Mouse (Mus musculus) liver, adult 2 months (tissue): ENCODE results near the gene Dlst. TPM values are rescaled to one million over a fixed set of nuclear protein-coding genes. Genes with fewer than 3 reads are reported as not detected.

Source experiments
- DNase-seq: peaks from one replicate; pipeline ENCODE4 v3.0.0-alpha.2; 2011; ENCODE audit warnings: low read depth, low spot score; ENCODE audit errors: extremely low read depth
- H3K27ac ChIP-seq: fragments of 200-500 bp; replicated peaks from 2 replicates; pipeline ENCODE4 v1.5.1; 2012; ENCODE audit warnings: low read depth, mild to moderate bottlenecking, control low read depth, inconsistent platforms, low read length; ENCODE audit not compliant: insufficient read depth
- H3K27me3 ChIP-seq: fragments of 200-500 bp; 2 replicates; pipeline ENCODE4 v1.6.1; 2012; ENCODE audit warnings: mild to moderate bottlenecking, moderate library complexity, low read length, inconsistent platforms; ENCODE audit not compliant: control insufficient read depth, insufficient read depth
- H3K36me3 ChIP-seq: fragments of 200-500 bp; 2 replicates; pipeline ENCODE4 v1.6.1; 2012; ENCODE audit warnings: low read length, inconsistent platforms; ENCODE audit not compliant: control insufficient read depth, insufficient read depth
- H3K4me1 ChIP-seq: fragments of 200-500 bp; 2 replicates; pipeline ENCODE4 v1.6.1; 2011; ENCODE audit warnings: low read length; ENCODE audit not compliant: control insufficient read depth, insufficient read depth
- H3K4me3 ChIP-seq: fragments of 200-500 bp; 2 replicates; pipeline ENCODE4 v1.5.1; 2011; ENCODE audit warnings: low read depth, mild to moderate bottlenecking, control low read depth, low read length, moderate library complexity; ENCODE audit not compliant: insufficient read depth
- H3K79me2 ChIP-seq: fragments of 200-500 bp; 2 replicates; pipeline ENCODE4 v1.6.1; 2012; ENCODE audit warnings: inconsistent platforms, mild to moderate bottlenecking, low read length, moderate library complexity; ENCODE audit not compliant: control insufficient read depth, insufficient read depth
- H3K9ac ChIP-seq: fragments of 200-500 bp; 2 replicates; pipeline ENCODE4 v1.6.1; 2012; ENCODE audit warnings: low read depth, mild to moderate bottlenecking, control low read depth, inconsistent platforms, low read length
- CTCF ChIP-seq: fragments of 200-500 bp; IDR thresholded peaks from 2 replicates; pipeline ENCODE4 v1.5.1; 2011; ENCODE audit warnings: low read depth, low read length, control low read depth
- POLR2A ChIP-seq: fragments of 200-500 bp; IDR thresholded peaks from 2 replicates; pipeline ENCODE4 v1.6.1; 2011; ENCODE audit warnings: low read length, control low read depth; ENCODE audit not compliant: insufficient read depth; ENCODE audit errors: extremely low read depth
- WGBS: fragments of 180-500 bp; shearing (Covaris S2); methylation state at CpG from one replicate; pipeline ENCODE4 v1.1.7; 2018; 5-methylcytosine and 5-hydroxymethylcytosine counted together
- polyA plus RNA-seq: library from polyadenylated mRNA; depleted of rRNA; stranded (reverse); fragments of >200 nt; gene quantifications from 2 replicates; pipeline ENCODE4 v1.2.3, GENCODE M21; 2012
- total RNA-seq: library from RNA; depleted of rRNA; stranded (reverse); fragments of >200 nt; gene quantifications from 2 replicates; pipeline ENCODE4 v1.2.3, GENCODE M21; 2014

Gene Dlst
- total and polyA plus RNA-seq, 2 experiments = 111 to 149 TPM

DNA sequence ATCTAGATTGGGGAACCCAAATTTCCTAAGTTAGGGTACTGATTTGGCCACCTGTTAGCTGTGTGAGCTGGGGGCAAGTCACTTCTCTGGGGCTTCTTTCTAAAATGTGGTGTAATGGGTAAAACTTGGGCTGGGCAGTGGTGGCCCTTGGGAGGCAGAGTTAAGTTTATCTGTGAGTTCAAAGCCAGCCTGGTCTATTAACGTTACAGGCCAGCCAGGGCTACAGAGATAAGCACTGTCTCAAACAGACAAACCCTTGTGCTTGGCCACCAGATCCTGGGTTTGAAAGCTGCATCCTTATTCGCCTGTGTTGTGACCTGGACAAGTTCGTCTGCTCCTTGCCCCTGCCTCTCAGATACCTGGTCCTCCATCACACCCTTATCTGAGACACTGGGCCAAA, 19.4 kb upstream of the Dlst start:
- DNase-seq = no peak
- Histone ChIP-seq H3K27me3 (no peaks in the 10 kb centered on the region), H3K4me1 (no peaks in the 10 kb centered on the region), H3K4me3 (no peak overlapping the region), H3K9ac (no peak overlapping the region), H3K27ac (no peak overlapping the region), H3K36me3 (peaks cover 6% of the 10 kb centered on the region; the same call in 1 of the 2 replicates), H3K79me2 (no peaks in the 10 kb centered on the region)
- 87% methylated on average over 3 of the region's 3 CpGs for WGBS
- TF ChIP-seq POLR2A = no peak
- TF ChIP-seq CTCF = no peak

GRCm38 (mm10) chr12:85092214-85092613, 18.4 kb upstream of the Dlst start:
- peak; percentile 50 for DNase-seq
- peak; percentile 74 for TF ChIP-seq CTCF
- TF ChIP-seq POLR2A = no peak
- no peaks in the 10 kb centered on the region for H3K79me2 ChIP-seq
- H3K4me3 ChIP-seq = no peak overlapping the region
- H3K36me3 ChIP-seq = peaks cover 6% of the 10 kb centered on the region; the same call in 1 of the 2 replicates
- no peak overlapping the region for H3K27ac ChIP-seq
- H3K27me3 ChIP-seq = no peaks in the 10 kb centered on the region
- no peaks in the 10 kb centered on the region for H3K4me1 ChIP-seq
- WGBS = 2% methylated on average over 3 of the region's 3 CpGs
- H3K9ac ChIP-seq = no peak overlapping the region

DNA sequence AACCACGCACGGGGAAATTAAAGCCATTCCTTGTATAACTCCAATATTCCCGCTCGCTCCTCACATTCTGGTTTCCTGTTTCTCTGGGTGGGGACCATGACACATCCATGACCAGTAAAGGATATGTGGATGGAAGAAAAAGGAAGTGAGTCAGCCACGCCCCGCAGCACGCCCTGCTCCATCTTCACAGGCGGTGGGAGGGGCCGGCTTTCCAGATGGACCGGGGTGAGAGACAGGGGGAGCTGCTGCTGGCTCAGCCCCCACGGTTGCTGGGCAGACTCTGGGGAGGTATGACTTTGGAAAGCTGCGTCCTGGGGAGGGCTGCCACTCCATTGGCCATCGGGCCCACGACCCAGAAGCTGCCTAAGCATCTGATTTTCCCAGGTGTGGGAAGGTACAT, 16.6 kb upstream of the Dlst start:
- no peak for DNase-seq
- Histone ChIP-seq H3K79me2 (no peaks in the 10 kb centered on the region), H3K4me3 (no peak overlapping the region), H3K36me3 (no peaks in the 10 kb centered on the region), H3K9ac (no peak overlapping the region), H3K27ac (no peak overlapping the region), H3K27me3 (no peaks in the 10 kb centered on the region), H3K4me1 (no peaks in the 10 kb centered on the region)
- TF ChIP-seq POLR2A = no peak
- no peak for TF ChIP-seq CTCF
- WGBS = 54% methylated on average over 14 of the region's 14 CpGs

DNA sequence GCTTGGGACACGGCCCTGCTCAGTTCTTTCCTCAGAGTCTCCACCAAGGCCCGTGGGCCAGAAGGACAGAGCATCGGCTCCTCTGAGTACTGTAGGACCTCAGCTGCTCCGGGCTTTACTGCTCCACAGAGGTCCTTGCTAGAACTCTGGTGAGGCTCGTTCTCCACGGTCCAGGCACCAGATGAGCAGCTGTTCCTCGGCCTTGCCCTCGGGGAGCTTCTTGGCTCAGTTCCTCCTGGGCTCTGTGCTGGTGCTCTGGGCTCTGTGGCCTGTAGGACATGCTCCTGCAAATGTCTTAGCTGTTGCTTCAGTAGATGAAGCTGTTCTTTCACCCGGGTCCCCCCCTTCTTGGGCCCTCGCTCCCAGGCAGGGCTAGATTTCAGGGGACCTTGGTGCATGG, 15.9 kb upstream of the Dlst start:
- H3K4me3 ChIP-seq = no peak overlapping the region
- no peak overlapping the region for H3K9ac ChIP-seq
- H3K27me3 ChIP-seq = no peaks in the 10 kb centered on the region
- no peak overlapping the region for H3K27ac ChIP-seq
- H3K79me2 ChIP-seq = no peaks in the 10 kb centered on the region
- H3K36me3 ChIP-seq = no peaks in the 10 kb centered on the region
- TF ChIP-seq CTCF (no peak), POLR2A (no peak)
- H3K4me1 ChIP-seq = no peaks in the 10 kb centered on the region
- WGBS = 83% methylated on average over 10 of the region's 10 CpGs
- no peak for DNase-seq

DNA sequence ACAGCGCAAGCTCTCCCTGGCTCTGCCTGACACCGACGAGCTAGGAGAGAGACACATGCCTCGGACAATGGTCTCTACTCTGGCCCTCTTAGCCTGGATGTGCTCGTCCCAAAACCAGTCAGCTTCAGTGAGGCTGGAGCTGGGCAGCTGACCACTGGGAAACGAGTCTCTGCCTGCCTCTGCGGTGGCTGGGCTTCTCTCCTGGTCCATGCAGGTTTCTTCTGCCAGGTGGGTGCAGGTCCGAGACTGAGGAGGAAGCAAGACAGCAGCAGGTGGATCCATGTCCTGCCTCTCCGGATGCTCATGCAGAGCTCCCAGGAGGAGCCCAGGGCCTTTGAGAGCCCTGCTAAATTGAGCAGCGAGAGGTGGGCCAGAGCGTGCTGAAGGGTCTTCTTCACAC, 15.5 kb upstream of the Dlst start:
- 86% methylated on average over 11 of the region's 11 CpGs for WGBS
- Histone ChIP-seq H3K27me3 (no peaks in the 10 kb centered on the region), H3K4me1 (no peaks in the 10 kb centered on the region), H3K4me3 (no peak overlapping the region), H3K36me3 (no peaks in the 10 kb centered on the region), H3K9ac (no peak overlapping the region), H3K27ac (no peak overlapping the region), H3K79me2 (no peaks in the 10 kb centered on the region)
- no peak for DNase-seq
- TF ChIP-seq POLR2A = no peak
- TF ChIP-seq CTCF = no peak

DNA sequence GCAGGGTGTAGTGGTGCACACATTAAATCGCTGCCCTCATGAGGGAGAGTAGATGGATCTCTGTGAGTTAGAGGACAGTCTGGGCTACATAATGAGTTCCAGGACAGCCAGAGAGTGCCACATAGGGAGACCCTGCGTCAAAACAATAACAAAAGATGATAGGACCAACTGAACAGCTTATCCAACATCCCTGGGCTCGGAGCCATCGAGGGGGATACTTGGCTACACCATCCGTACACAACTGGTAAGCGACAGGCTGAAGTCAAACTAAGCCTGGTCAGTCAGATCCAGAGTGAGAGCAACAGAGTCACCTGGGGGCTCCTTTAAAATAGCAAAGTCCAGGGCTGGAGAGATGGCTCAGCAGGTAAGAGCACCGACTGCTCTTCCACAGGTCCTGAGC, 14.8 kb upstream of the Dlst start:
- no peak overlapping the region for H3K4me3 ChIP-seq
- no peak overlapping the region for H3K9ac ChIP-seq
- no peaks in the 10 kb centered on the region for H3K36me3 ChIP-seq
- DNase-seq = no peak
- no peaks in the 10 kb centered on the region for H3K4me1 ChIP-seq
- H3K27me3 ChIP-seq = no peaks in the 10 kb centered on the region
- H3K27ac ChIP-seq = no peak overlapping the region
- TF ChIP-seq CTCF = no peak
- TF ChIP-seq POLR2A = no peak
- no peaks in the 10 kb centered on the region for H3K79me2 ChIP-seq
- 89% methylated on average over 7 of the region's 7 CpGs for WGBS
